Mouse (Mus musculus) embryonic facial prominence, embryonic 15.5 days (tissue): ENCODE data around the gene Ak6. TPM values are rescaled to one million over a fixed set of nuclear protein-coding genes. Genes with fewer than 3 reads are reported as not detected.

ENCODE experiments used
- ATAC-seq: fragments of 200-750 bp; cut with Nextera tagmentation; 2 replicates; pipeline ENCODE4 v1.8.0; 2017; ENCODE audit warnings: low read depth, moderate TSS enrichment; ENCODE audit not compliant: insufficient number of reproducible peaks, low FRiP score, low TSS enrichment
- H3K27ac ChIP-seq: fragments of 300-500 bp; sonication (generic); replicated peaks from 2 replicates; pipeline ENCODE4 v1.5.1; 2015; ENCODE audit warnings: mild to moderate bottlenecking, inconsistent platforms
- H3K27me3 ChIP-seq: fragments of 300-500 bp; sonication (generic); 2 replicates; pipeline ENCODE4 v1.6.1; 2015; ENCODE audit warnings: inconsistent platforms
- H3K36me3 ChIP-seq: fragments of 300-500 bp; sonication (generic); 2 replicates; pipeline ENCODE4 v1.6.1; 2015; ENCODE audit warnings: mild to moderate bottlenecking, inconsistent platforms
- H3K4me1 ChIP-seq: fragments of 300-500 bp; sonication (generic); 2 replicates; pipeline ENCODE4 v1.6.1; 2015; ENCODE audit warnings: inconsistent platforms
- H3K4me2 ChIP-seq: fragments of 300-500 bp; sonication (generic); replicated peaks from 2 replicates; pipeline ENCODE4 v1.6.1; 2015; ENCODE audit warnings: mild to moderate bottlenecking, inconsistent platforms
- H3K4me3 ChIP-seq: fragments of 300-500 bp; sonication (generic); replicated peaks from 2 replicates; pipeline ENCODE4 v1.5.1; 2015; ENCODE audit warnings: mild to moderate bottlenecking, inconsistent platforms
- H3K9ac ChIP-seq: fragments of 300-500 bp; sonication (generic); 2 replicates; pipeline ENCODE4 v1.6.1; 2015; ENCODE audit warnings: inconsistent platforms
- H3K9me3 ChIP-seq: fragments of 300-500 bp; sonication (generic); replicated peaks from 2 replicates; pipeline ENCODE4 v1.6.1; 2016; ENCODE audit warnings: inconsistent platforms
- WGBS: fragments of 180-500 bp; shearing (Covaris S2); methylation state at CpG from one replicate; pipeline ENCODE4 v1.1.7; 2015; 5-methylcytosine and 5-hydroxymethylcytosine counted together
- polyA plus RNA-seq: library from polyadenylated mRNA; unstranded; fragments of >200 nt; fragmentation: Nextera tagmentation; extraction: Ambion mirVana; gene quantifications from 2 replicates; pipeline ENCODE4 v1.2.1, GENCODE M21; 2015

The Ak6 gene
- polyA plus RNA-seq, 1 experiment from 2014 or later = 258 TPM

- H3K36me3 ChIP-seq = peaks cover 17% of the 10 kb centered on the region
- peak within 1 kb of the TSS; percentile 31; the same call in 1 of the 2 replicates for H3K9ac ChIP-seq
- peak within 1 kb of the TSS; percentile 86 for H3K4me2 ChIP-seq
- H3K4me1 ChIP-seq = peaks cover 3% of the 10 kb centered on the region; the same call in 1 of the 2 replicates
- 0 out of 2 replicates have a peak within 1 kb of the TSS, but pooled peaks have one; percentile 7 for H3K27ac ChIP-seq
- WGBS = under 1% methylated on average over 44 of the region's 44 CpGs
- no peak; the same call in 1 of the 2 replicates for ATAC-seq
- H3K9me3 ChIP-seq = no peaks in the 10 kb centered on the region
- peak within 1 kb of the TSS; percentile 57 for H3K4me3 ChIP-seq
- H3K27me3 ChIP-seq = no peaks in the 10 kb centered on the region
Measured at GRCm38 (mm10) chr13:100669291-100670022, 18.7 kb downstream of the Ak6 start, which contains the start of gene Ccdc125. Ccdc125 (plus strand) TSS chr13:100669717.

GRCm38 (mm10) chr13:100670181-100670741 lies 19.5 kb downstream of the Ak6 start:
- 46% methylated on average over 9 of the region's 9 CpGs for WGBS
- ATAC-seq = no peak
- peaks cover 15% of the 10 kb centered on the region for H3K36me3 ChIP-seq

GRCm38 (mm10) chr13:100675936-100676635 lies 25.3 kb downstream of the Ak6 start:
- no peak overlapping the region for H3K4me2 ChIP-seq
- 83% methylated on average over 15 of the region's 15 CpGs for WGBS
- H3K9me3 ChIP-seq = no peaks in the 10 kb centered on the region
- no peaks in the 10 kb centered on the region for H3K27me3 ChIP-seq
- H3K27ac ChIP-seq = no peak overlapping the region
- ATAC-seq = no peak
- H3K4me3 ChIP-seq = no peak overlapping the region
- H3K4me1 ChIP-seq = no peaks in the 10 kb centered on the region
- H3K36me3 ChIP-seq = no peaks in the 10 kb centered on the region
- H3K9ac ChIP-seq = no peak overlapping the region

More at GRCm38 (mm10) chr13:100670181-100670741, 19.5 kb downstream of the Ak6 start:
- Histone ChIP-seq H3K27ac (no peak overlapping the region), H3K9me3 (no peaks in the 10 kb centered on the region), H3K9ac (no peak overlapping the region; the same call in 1 of the 2 replicates), H3K4me1 (peaks cover 3% of the 10 kb centered on the region; the same call in 1 of the 2 replicates), H3K4me2 (peak overlapping the region; percentile 86), H3K4me3 (peak overlapping the region; percentile 57), H3K27me3 (no peaks in the 10 kb centered on the region)

- no peak overlapping the region for H3K9ac ChIP-seq
- no peak for ATAC-seq
- H3K27me3 ChIP-seq = no peaks in the 10 kb centered on the region
- no peak overlapping the region for H3K4me2 ChIP-seq
- no peaks in the 10 kb centered on the region for H3K9me3 ChIP-seq
- 85% methylated on average over 8 of the region's 8 CpGs for WGBS
- H3K4me1 ChIP-seq = no peaks in the 10 kb centered on the region
- H3K36me3 ChIP-seq = no peaks in the 10 kb centered on the region
- H3K4me3 ChIP-seq = no peak overlapping the region
- H3K27ac ChIP-seq = no peak overlapping the region
Measured at GRCm38 (mm10) chr13:100681615-100682014, 30.8 kb downstream of the Ak6 start.

GRCm38 (mm10) chr13:100682837-100683236 lies 32.1 kb downstream of the Ak6 start:
- H3K27ac ChIP-seq = no peak overlapping the region
- 72% methylated on average over 2 of the region's 2 CpGs for WGBS
- no peaks in the 10 kb centered on the region for H3K36me3 ChIP-seq
- no peaks in the 10 kb centered on the region for H3K27me3 ChIP-seq
- H3K4me3 ChIP-seq = no peak overlapping the region
- no peaks in the 10 kb centered on the region for H3K9me3 ChIP-seq
- no peak overlapping the region for H3K4me2 ChIP-seq
- no peak for ATAC-seq
- H3K9ac ChIP-seq = no peak overlapping the region
- no peaks in the 10 kb centered on the region for H3K4me1 ChIP-seq

- no peak overlapping the region for H3K27ac ChIP-seq
- 72% methylated on average over 2 of the region's 2 CpGs for WGBS
Measured at GRCm38 (mm10) chr13:100684355-100684754, 33.6 kb downstream of the Ak6 start.

GRCm38 (mm10) chr13:100687513-100687912 lies 36.7 kb downstream of the Ak6 start:
- Histone ChIP-seq H3K36me3 (no peaks in the 10 kb centered on the region), H3K4me1 (no peaks in the 10 kb centered on the region), H3K9me3 (no peaks in the 10 kb centered on the region), H3K27ac (no peak overlapping the region), H3K4me3 (no peak overlapping the region), H3K9ac (no peak overlapping the region), H3K4me2 (no peak overlapping the region), H3K27me3 (no peaks in the 10 kb centered on the region)
- ATAC-seq = no peak
- WGBS = 64% methylated on average over 7 of the region's 7 CpGs

More at GRCm38 (mm10) chr13:100684355-100684754, 33.6 kb downstream of the Ak6 start:
- no peaks in the 10 kb centered on the region for H3K27me3 ChIP-seq
- no peak overlapping the region for H3K9ac ChIP-seq
- no peak for ATAC-seq
- no peaks in the 10 kb centered on the region for H3K36me3 ChIP-seq
- no peaks in the 10 kb centered on the region for H3K4me1 ChIP-seq
- H3K4me3 ChIP-seq = no peak overlapping the region
- H3K4me2 ChIP-seq = no peak overlapping the region
- H3K9me3 ChIP-seq = no peaks in the 10 kb centered on the region

GRCm38 (mm10) chr13:100697541-100697940 lies 46.8 kb downstream of the Ak6 start:
- Histone ChIP-seq H3K4me2 (no peak overlapping the region), H3K9ac (no peak overlapping the region), H3K9me3 (no peaks in the 10 kb centered on the region), H3K27me3 (no peaks in the 10 kb centered on the region), H3K4me3 (no peak overlapping the region), H3K27ac (no peak overlapping the region), H3K4me1 (no peaks in the 10 kb centered on the region), H3K36me3 (peaks cover 53% of the 10 kb centered on the region)
- no peak for ATAC-seq
- 92% methylated on average over 3 of the region's 3 CpGs for WGBS

GRCm38 (mm10) chr13:100698866-100699265 lies 48.1 kb downstream of the Ak6 start:
- H3K27me3 ChIP-seq = no peaks in the 10 kb centered on the region
- no peaks in the 10 kb centered on the region for H3K4me1 ChIP-seq
- no peaks in the 10 kb centered on the region for H3K9me3 ChIP-seq
- no peak for ATAC-seq
- H3K27ac ChIP-seq = no peak overlapping the region
- peaks cover 66% of the 10 kb centered on the region for H3K36me3 ChIP-seq
- no peak overlapping the region for H3K4me2 ChIP-seq
- no peak overlapping the region for H3K4me3 ChIP-seq
- no peak overlapping the region for H3K9ac ChIP-seq
- WGBS = 96% methylated on average over 10 of the region's 10 CpGs

GRCm38 (mm10) chr13:100703468-100703867 lies 52.7 kb downstream of the Ak6 start:
- Histone ChIP-seq H3K4me2 (no peak overlapping the region), H3K9ac (no peak overlapping the region), H3K9me3 (no peaks in the 10 kb centered on the region), H3K36me3 (peaks cover 84% of the 10 kb centered on the region), H3K4me3 (no peak overlapping the region), H3K4me1 (no peaks in the 10 kb centered on the region), H3K27ac (no peak overlapping the region), H3K27me3 (no peaks in the 10 kb centered on the region)
- 90% methylated on average over 2 of the region's 2 CpGs for WGBS
- ATAC-seq = no peak

GRCm38 (mm10) chr13:100706206-100706605 lies 55.4 kb downstream of the Ak6 start:
- Histone ChIP-seq H3K4me2 (no peak overlapping the region), H3K27ac (no peak overlapping the region), H3K9me3 (no peaks in the 10 kb centered on the region), H3K36me3 (peaks cover 81% of the 10 kb centered on the region), H3K27me3 (no peaks in the 10 kb centered on the region), H3K9ac (no peak overlapping the region), H3K4me3 (no peak overlapping the region), H3K4me1 (no peaks in the 10 kb centered on the region)
- ATAC-seq = no peak
- 94% methylated on average over 7 of the region's 7 CpGs for WGBS
